In the genomic region with DNA sequence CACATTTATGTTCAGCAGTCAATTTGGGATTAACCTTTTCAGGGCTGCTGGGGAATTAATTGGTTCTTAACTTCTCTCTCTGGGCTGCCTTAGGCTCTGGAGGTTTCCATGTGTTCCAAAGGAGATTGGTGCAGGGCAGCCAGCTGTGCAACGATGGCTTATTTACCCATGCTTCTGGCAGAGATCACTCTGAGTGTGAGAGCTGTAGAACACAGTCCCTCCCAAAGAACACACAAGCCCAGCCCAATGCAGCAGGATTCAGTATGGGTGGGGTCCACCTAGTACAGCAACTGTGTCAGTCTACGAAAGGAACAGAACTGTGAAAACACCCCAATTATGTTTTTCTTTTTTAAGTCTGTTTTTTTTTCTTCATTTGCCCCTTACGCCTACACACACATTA, we compare ENCODE assay signal across 24 mouse cellular contexts.
"Had no signal": no experiment of that assay in that cellular context is flagged by ENCODE, and none has a peak within 500 bp of the region (broad histone marks: within the 10 kb centered on the region; RNA-seq: fewer than 3 reads in every experiment).

No protein-coding gene starts in this region.

- H3K4me2 ChIP-seq: liver, embryonic 11.5 days; liver, embryonic 13.5 days; liver, embryonic 15.5 days; lung, embryonic 15.5 days; midbrain, embryonic 11.5 days; midbrain, embryonic 13.5 days; neural tube, embryonic 13.5 days; neural tube, embryonic 15.5 days had no signal

- H3K4me3 ChIP-seq: liver, embryonic 13.5 days; liver, embryonic 15.5 days; lung, embryonic 15.5 days; megakaryocyte, embryonic 14.5 days; midbrain, embryonic 13.5 days; neural tube, embryonic 13.5 days; neural tube, embryonic 15.5 days had no signal

- H3K9me3 ChIP-seq: liver, embryonic 13.5 days; liver, embryonic 15.5 days; lung, embryonic 15.5 days; megakaryocyte, embryonic 14.5 days; midbrain, embryonic 13.5 days; neural tube, embryonic 13.5 days; neural tube, embryonic 15.5 days had no signal

- ATAC-seq: liver, postnatal 0 days; lung, postnatal 0 days; midbrain, embryonic 13.5 days had no signal

- DNase-seq: liver; liver, embryonic 13.5 days; liver, postnatal 0 days; lung, adult 2 months; lung, postnatal 14 days; lung, postnatal 36 days; retina, postnatal 1 day; right cerebral cortex, adult 18-20 months; right cerebral cortex, postnatal 25 days; right cerebral cortex, postnatal 4 days; spleen, adult 18-20 months; thymus, adult 2 months; thymus, postnatal 25 days; thymus, postnatal 4 days had no signal

- H3K36me3 ChIP-seq: liver, embryonic 13.5 days; liver, embryonic 15.5 days; lung, embryonic 15.5 days; midbrain, embryonic 13.5 days; neural tube, embryonic 13.5 days; neural tube, embryonic 15.5 days had no signal

- H3K4me1 ChIP-seq: liver, embryonic 13.5 days; liver, embryonic 15.5 days; lung, embryonic 15.5 days; midbrain, embryonic 13.5 days; neural tube, embryonic 13.5 days; neural tube, embryonic 15.5 days had no signal

- H3K27me3 ChIP-seq: liver, embryonic 13.5 days; liver, embryonic 15.5 days; lung, embryonic 15.5 days had no signal

- H3K9ac ChIP-seq: liver, embryonic 13.5 days; liver, embryonic 15.5 days; liver, postnatal 0 days; lung, embryonic 15.5 days; midbrain, embryonic 13.5 days; neural tube, embryonic 13.5 days; neural tube, embryonic 15.5 days had no signal

- H3K27ac ChIP-seq: liver, embryonic 13.5 days; liver, embryonic 15.5 days; lung, embryonic 15.5 days; macrophage; midbrain, embryonic 13.5 days; neural tube, embryonic 13.5 days; neural tube, embryonic 15.5 days had no signal
